Mouse (Mus musculus) cerebellum, adult 2 months (tissue): ENCODE measurements around the gene Nle1.

Experiments
- CTCF ChIP-seq: fragments of 200-500 bp; IDR thresholded peaks from 2 replicates; pipeline ENCODE4 v1.5.1; 2011; ENCODE audit warnings: low read depth, mild to moderate bottlenecking, control low read depth, low read length, moderate library complexity, borderline replicate concordance; ENCODE audit not compliant: insufficient read depth
- POLR2A ChIP-seq: fragments of 200-500 bp; IDR thresholded peaks from 2 replicates; pipeline ENCODE4 v1.6.1; 2011; ENCODE audit warnings: low read length, control low read depth, borderline replicate concordance; ENCODE audit not compliant: insufficient read depth

DNA sequence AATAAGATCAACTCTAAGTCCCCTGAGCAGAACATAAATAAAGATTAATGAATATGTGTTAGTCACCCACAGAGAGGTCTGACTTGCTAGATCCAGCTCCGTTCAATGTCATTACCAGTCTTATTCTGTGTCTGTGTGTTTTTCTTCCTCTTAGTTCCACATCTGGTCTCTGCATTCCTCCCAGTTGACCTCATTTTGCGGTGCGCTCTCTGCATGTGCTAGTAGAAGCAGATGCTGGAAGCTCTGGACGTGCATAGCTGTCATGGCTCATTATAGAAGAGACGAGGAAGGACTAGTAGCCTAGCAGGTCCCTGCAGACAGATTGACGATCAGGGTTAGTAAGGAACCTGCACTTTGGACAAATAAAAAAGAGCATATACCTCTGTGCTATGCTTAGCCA lies 35.1 kb upstream of the Nle1 start:
- TF ChIP-seq CTCF (no peak), POLR2A (no peak)
